Mouse (Mus musculus) layer of hippocampus, adult 9-11 months (tissue): ENCODE measurements around the gene Ube2g2.

Source experiments
- DNase-seq: peaks from one replicate; pipeline ENCODE4 v3.0.0; 2022

The Ube2g2 gene

DNA sequence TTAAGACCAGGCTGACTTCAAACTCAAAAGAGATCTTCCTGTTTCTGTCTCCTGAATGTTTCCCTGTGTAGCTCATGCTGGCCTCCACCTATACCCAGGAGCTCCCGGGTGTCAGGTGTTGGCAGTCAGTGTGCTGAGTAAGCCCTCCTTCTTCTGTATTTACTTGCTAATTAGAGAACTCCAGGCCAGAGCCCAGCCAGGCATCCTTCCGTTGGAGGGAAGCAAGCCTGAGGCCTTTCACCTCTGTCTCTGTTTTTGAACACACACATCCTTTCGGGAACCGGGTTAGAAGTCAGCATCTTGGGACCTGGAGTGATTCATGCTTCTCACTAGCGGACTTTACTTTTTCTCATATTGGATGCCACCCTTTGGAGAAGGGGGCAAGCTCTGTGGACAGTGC lies 14.6 kb upstream of the Ube2g2 start:
- DNase-seq: no peak

DNA sequence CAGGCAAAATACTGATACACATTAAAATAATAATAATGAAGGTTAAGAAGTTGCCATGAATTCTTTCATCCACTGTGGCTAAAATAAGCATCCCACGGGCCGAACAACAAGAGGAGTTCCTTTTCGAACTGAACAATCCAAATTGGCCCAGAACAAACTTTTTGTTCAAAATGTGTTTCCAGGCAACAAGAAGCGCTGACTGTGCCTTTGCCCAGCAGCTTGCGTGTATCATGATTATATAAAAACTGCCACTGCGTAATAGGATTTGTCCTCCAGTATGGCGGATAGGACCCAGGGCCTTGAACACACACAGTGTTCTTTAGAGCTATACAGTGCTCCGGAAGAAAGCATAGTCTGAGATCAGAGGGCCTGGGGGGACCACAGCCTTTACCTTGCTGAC lies 13.5 kb upstream of the Ube2g2 start:
- no peak for DNase-seq

DNA sequence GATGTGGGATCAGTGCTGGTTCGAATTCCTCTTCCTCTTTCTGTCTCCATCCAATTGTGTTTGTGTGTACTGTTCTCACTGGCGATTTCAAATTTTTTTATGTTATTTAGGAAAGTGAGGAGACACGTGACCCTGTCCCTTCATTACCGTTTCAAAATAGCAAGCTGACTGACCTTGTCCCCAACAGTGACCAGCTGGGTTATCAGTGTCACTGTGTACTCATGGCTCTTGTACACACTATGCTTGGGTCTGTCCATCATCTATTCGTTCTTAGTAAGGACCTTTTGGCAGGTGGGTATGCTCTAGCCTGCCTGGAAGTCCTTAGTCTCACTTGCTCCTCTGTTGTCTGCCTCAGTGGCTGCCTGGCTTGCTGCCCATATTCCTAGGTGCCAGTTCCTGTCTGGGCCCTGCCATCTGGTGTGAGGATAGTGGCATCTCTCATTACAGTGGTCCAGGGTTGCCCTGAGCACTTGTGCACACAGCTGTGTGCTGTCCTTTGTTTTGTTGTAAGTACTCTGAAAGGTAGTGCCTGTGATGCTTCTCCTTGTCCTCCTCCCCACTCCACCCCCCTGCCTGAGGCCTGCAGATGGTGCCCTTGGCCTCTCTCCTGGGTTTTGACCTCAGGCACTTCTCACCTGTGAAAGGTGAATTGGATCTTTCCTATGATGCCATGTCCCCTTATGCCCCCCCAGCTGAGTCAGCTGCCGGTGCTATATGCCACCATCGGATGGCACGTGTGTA lies 11.7 kb upstream of the Ube2g2 start:
- no peak for DNase-seq

DNA sequence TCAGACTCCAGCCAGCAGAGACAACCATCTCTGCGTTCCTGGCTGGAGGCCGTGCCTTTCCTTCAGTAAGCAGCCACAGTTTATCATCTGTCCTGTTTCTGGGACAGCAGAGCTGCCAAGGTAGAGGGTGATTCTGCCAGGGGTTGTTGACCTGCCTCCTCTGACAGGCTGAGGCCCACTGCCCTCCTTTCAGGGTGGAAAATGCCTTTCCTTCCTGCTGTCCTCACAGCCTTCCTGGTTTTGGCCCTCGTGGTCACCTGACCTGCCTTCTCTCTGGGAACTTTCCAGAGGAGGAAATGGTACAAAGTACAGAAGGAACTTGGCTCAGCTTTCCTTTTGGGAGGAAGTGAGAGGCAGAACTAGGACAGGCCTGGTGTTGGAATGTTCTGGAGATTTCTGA lies 8.7 kb upstream of the Ube2g2 start:
- DNase-seq: no peak

DNA sequence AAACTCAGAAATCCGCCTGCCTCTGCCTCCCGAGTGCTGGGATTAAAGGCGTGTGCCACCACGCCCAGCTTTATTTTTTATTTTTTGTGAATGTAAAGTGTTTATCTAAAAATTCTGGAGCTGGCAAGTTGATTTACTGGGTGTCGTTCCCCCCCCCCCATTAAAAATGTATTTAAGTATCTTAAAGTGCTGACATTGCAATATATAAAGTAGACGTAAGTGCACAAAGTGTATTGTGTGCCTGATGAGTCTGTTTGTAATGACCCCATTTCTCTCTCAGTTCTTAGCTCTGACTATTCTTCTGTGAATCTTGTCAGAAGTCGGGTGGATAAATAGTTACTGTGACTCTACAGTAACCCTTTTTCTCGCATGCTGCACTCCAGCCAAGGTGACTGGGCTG lies 6.4 kb upstream of the Ube2g2 start:
- no peak for DNase-seq

DNA sequence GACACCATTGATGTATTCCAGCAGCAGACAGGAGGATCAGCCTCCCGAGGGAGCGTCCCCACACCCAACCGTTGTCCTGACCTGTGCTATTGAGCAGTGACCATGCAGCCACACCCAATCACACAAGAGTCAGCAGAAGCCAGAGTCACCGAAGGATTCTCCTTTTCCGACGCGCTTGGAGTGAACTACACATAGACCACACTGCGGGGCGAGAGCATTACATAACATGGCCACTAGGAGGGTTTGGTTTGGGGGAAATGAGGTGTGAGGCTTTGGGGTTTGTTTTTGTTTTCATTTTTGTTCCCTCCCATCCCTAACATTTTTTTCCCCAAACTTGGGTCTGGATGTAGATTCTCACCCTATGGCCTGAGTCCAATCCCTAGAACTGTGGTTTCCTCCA lies 5.9 kb upstream of the Ube2g2 start:
- no peak for DNase-seq

DNA sequence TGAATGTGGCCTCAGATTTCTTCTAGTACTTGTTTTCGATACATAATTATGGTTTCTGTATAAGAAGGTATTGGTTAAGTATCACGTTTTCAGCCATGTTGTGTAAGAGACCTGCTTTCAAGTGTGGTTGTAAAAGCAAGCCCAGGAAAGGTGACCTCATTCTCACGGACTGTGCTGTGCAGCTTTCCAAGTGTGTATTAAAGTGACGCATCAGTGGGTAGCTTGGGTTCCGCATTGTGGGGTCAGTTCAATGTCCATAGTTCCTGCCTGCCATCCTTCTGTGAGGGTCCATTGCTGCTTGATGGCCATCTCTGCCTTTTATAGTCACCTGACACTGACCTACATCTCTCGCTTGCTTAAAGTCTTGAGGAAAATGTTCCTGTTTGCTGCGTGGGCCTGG lies 5.1 kb upstream of the Ube2g2 start:
- no peak for DNase-seq

DNA sequence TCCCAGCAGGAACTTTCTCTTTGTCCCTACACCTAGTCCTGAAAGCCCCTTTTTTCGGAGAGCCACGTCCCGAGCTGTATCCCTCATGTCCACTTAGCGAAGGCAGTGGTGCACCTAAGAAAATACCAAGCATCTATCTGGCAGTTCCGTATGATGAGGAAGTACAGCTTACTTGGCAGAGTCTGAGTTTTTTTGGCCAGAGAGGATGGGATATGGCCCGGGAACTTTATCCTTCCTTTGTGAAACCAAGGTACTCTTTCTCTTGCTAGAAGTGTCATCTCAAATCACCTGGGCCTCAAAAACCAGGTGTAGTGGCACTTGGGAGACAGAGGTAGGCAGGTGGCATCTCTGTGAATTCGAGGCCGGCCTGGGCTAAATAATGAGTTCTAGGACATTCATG lies 529 bp upstream of the Ube2g2 start:
- no peak for DNase-seq

DNA sequence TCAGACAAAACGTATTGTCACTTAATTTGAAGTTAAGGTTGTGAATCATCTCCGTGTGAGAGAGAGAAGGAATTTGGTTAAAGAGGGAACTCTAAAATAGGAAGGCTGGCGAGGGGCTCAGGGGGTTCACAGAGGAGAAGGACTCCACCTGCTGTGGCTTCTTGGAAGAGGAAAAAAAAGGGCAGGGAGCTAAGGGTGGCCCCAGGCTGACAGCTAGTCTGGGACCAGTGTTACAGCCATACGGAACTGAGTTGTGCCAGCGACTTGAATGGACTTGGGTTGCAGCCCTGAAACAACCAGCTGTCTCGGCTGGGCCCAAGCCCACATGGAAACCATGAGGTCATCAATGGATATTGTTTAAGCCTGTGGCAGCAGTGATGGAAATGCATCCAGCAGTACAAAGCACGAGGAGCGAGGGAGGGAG lies 1.0 kb downstream of the Ube2g2 start:
- DNase-seq: peak; percentile 78

DNA sequence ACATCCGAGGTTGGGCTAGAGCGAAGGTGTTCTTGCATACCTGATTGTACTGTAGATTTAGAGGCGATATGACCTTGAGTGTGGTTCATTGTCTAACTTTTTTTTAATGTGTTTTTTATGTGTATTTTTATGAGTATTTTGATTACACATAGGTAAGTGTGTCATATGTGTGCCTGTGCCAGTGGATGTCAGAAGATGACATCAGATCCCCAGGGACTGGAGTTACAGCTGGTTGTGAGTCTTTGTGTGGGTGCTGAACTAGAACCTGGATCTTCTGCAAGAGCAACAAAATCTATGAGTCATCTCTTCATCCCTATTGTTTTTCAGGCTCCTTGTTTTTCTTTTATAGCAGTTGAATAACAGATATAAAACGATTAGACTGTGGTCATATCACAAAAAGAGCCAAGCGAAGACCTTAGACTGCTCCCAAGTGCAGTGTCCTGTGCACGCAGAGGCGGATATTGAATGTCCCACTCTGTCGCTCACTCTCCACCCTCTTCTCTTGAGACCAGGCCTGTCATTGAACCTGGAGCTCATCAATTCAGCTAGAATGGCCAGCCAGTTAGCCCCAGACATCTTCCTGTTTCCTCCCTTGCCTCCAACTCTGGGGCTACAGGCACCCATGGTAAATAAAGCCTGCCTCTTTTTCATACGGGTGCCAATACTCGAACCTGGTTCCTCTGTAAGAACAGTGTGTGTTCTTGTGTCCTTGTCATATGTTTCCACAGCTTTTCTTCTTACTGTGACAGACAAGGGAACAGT lies 1.7 kb downstream of the Ube2g2 start:
- no peak for DNase-seq

DNA sequence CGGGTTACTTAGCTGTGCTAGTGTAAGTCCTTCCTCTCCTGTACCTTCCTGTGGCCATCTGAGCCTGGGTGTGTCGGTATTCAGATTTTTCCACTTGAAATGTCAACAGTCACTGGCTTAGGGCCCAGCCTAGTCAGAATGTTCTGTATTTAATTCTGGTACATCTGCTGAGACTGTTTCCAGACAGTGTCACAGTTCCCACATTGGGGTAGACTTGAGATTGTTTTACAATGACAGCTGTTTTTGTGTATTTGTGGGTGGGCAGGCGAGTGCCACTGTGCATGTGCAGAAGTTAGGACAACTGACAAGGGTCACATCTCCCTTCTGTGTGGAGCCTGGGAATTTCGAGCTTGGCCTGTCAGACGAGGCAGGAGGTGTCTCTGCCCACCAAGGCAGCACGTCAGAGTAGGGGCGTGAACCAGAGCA lies 2.5 kb downstream of the Ube2g2 start:
- peak; percentile 79 for DNase-seq

DNA sequence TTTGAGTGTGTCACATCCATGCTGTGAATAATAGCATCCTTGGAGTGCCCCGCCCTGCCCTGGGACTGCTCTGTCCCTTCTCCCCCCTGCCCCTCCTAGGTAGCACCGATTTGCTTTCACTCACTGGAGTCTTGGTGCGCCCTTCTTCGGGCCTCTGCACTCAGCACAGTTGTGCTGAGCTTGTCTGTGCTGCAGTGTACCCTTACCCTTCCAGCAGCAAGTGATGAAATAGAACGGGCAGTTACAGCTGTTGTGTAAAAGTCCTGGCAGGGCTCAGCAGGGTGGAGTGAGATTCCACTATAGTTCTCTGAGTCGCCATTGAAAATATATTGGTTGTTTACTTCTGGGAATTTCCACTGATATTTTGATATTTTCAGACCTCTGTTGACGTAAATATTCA lies 4.0 kb downstream of the Ube2g2 start:
- DNase-seq: no peak

DNA sequence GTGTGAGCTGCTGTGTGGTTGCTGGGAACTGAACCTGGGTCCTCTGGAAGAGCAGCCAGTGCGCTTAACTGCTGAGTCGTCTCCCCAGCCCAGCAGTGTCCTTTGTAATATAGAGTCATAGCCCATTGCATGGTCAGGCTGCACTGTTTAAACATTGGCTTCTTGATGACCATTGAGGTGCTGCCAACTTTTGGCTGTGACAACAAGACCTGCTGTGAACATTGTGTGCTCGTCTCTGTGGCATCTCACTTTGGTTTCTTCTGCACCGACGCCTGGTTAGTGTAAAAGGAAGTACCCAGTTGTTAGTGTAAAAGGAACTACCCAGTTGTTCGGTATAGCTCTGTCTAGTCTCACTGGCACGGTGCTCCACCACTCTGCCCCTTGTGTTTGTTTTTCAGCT lies 4.5 kb downstream of the Ube2g2 start:
- DNase-seq: no peak

DNA sequence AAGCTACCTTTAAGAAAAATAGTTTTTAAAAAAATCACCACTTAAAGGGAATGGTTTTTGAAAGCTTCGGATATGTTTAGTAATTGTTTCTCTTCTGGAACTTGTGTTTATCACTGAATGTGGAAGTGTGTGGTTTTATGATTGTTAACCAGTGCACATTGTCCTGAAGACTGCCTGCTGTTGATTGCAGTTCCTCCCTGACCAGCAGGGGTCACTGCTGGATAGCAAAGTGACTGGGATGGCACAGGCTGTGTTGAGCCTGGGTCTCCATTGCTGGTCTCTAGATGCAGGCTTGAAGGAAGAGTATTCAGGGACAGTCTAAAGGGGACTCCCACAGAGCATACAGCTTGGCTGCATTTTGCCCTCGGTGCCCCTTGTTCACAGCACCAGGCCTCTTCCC lies 5.4 kb downstream of the Ube2g2 start:
- peak; percentile 74 for DNase-seq

DNA sequence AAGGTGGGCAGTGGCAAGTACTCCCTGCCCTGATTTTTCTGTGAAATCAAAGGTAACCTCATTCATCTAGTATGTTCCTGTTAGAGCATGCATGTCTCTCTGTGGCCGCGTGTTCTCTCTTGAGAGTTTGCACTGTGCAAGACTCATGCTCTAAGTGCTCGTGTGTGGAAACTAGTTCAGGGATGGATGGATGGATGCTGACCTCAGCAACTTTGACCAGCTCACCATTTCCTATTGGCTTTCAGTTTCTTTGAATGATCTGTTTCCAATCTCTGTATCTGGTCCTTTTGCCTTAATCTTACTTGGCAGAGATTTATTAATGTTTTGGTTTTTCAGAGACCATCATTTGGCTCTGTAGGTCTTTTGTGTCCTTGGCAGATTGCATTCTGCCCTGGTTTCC lies 7.1 kb downstream of the Ube2g2 start:
- no peak for DNase-seq

DNA sequence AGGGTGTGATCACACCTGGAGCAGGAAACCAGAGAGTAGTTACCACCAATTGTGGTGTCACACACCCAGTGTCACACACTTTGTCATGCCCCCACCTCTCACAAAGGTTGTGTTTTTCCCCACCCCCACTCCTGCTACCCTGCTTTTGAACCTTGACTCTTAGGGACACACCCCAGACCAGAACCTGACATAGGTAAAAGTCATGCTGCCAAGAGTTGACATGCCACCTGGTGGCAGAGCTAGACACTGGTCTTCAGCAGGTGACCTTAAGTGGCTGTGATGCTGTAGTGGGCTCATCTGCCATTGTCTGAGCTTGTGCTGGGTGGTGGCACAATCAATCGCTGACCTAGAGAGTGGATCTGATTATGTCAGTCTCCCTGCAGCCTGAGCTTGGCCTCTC lies 7.9 kb downstream of the Ube2g2 start:
- DNase-seq: no peak

DNA sequence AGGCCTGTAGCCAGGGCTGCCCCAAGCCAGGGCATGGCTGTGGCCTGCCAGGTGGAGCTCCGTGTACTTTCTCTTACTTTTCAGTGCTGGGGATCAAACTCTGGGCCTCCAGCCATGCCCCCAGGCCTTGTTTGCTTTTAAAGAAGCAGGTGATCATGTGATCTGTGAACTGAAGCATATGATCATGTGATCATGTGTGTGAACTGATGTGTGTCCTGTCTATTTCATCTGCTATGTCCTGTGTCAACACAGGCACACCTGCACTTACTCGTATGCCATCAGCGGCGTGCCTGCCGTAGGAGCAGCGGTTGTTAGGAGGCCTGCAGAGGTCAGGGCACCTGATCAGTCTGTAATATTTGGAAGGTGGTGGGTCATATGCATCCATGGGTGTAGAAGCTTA lies 11.9 kb downstream of the Ube2g2 start:
- no peak for DNase-seq

DNA sequence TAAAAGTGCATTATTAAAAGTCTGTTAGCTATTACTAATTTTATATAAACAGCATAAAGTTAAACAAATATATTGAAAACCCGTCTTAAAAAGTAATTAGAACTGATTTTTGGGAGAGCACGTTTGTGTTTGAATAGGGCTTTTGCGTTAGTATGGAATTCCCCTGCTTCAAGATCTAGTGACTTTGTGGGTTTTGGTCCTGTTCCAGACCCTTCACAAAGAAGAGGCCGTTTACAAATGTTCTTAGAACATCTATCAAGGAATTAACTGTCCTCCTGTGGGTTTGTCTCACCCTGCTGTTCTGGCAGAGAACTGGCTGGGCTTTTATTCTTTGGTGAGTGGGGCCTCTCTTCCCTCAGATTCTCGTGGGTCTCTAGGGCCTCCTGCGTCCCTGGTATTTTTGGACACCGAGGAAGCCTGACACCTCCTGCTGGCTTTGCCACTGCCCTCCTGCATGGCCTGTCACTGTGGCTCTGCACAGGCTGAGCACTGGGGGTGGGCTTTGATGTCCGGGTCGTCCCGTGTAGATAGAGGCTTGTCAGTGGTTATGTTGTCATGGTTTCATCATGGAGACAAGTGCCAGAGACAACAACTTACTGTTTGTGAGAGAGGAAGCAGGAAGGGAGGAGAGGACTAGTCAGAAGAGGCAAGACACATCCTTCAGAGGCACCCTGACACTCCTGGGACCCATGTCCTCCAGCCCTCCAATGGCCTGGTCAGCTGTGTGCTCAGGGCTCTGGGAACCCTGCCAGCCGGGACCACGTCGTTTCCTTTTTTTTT lies 12.6 kb downstream of the Ube2g2 start:
- DNase-seq: no peak

DNA sequence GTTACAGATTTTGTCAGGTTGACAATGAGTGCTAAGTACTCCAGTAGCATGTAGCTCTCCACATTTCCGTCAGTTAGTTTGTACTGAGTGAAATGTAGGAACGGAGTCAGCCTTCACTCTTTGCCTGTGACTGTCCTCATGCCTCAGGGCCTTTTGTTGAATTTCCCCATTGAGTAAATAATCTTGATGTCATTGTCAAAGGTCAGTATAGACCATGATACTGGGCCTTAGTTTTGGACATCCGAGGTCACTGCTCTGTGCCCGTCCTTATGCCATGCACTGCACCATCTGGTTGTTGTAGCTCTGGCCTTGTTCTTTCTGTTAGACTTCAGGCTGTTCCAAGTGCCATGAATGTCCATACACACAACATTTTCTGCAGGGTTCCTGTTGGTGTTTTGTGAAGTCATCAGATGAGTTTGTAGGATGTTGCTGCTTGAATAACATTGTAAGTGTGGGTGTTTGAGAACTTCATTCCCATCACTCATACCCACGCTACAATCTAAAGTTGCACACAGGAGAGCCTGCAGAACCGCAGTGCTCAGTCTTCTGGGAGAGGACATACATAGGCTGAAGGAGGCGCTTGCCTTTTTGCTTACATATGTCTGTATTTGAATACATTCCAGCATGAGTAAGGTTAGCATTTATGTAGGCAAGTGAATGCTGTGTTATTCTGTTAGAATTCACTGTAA lies 14.3 kb downstream of the Ube2g2 start:
- DNase-seq: no peak

DNA sequence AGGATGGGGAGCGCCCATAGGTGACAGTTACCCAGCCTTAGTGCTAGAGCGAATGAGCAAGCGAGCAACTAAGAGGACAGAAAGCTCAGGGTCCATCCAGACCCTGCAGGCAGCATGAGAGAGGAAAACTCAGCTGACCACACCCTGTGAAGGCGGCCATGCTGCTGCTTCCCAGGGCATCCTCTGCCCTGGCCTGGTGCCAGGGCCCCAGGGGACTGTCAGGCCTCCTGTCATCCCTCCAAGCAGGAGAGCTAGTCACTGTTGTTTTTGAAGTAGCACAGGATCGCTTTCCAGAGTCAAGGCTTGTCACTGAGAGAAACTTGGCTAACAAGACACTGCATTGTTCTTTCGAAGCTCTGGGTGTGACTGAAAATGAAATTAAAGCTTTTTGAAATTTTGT lies 16.9 kb downstream of the Ube2g2 start:
- DNase-seq: no peak

DNA sequence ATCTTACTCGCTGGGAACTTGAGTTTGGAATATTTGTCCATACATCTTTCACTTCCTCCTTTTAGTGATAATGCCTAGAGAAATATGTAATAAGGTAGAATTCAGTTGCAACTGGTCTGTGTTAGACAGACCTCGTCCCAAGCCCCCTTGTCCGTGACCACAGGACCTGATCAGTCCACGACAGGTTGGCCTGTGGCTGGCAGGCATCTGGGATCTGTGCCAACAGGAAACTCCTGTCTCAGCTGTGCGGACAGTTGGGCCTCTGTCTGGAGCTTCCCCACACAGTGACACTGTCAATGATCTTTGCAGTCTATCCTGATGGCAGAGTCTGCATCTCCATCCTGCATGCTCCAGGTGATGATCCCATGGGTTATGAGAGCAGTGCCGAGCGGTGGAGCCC lies 21.1 kb downstream of the Ube2g2 start:
- DNase-seq: peak; percentile 41

DNA sequence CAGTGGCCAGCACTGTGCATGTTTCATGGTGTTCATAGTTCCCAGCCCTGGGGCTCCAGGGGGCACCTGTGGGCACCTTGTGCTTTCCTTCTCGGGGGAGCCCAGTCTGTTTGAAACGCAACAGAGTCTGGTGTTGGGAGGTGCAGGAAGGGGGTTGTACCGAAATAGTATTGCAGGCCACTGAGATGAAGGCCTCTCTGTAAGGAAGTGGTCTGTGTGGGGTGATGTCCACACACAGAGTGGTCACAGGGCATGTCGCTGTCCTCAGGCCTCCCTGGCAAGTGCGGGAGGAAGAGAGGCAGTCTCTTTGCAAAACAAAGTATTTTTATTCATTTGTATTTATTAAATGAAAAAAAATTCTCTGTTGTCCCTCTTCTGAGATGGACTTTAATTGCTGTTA lies 23.5 kb downstream of the Ube2g2 start:
- DNase-seq: peak; percentile 37

DNA sequence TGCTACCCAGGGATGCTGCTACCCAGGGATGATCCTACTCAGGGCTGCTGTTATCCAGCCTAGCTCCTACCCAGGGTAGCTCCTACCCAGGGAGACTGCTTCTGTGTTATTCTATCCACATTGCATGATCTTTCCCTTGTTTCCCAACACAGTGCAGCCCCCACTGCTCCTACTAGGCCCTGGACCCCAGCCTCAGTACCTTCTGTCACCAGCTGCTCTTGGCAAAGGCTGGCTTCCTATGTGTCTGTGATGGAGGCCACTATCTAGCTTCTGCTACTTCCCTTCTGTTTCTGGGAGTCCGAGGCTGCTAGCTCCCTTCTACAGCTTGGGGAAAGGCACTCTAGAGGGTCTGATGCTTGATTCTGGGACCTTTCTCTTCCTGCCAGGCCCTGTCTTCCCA lies 25.4 kb downstream of the Ube2g2 start:
- no peak for DNase-seq
